Mouse (Mus musculus): ENCODE measurements around the gene Abtb2. TPM values are rescaled to one million over a fixed set of nuclear protein-coding genes. Genes with fewer than 3 reads are reported as not detected.

Gene Abtb2
- polyA plus RNA-seq, 1 experiment from 2014 or later: 3.8 TPM

GRCm38 (mm10) chr2:103705826-103706225 is 139.7 kb downstream of the Abtb2 start:
- H3K36me3 ChIP-seq (ENCODE audit: control insufficient read depth, insufficient read depth, low read length): 0 out of 2 replicates have a peak, but pooled peaks cover 11% of the 10 kb centered on the region
- peaks cover 7% of the 10 kb centered on the region; the same call in 1 of the 2 replicates for H3K4me1 ChIP-seq (ENCODE audit: control insufficient read depth, insufficient read depth, low read length)
- H3K9me3 ChIP-seq (replicated peaks; ENCODE audit: control insufficient read depth, low read length): no peaks in the 10 kb centered on the region
- H3K27me3 ChIP-seq (replicated peaks; ENCODE audit: control insufficient read depth, insufficient read depth, low read length): no peaks in the 10 kb centered on the region
- WGBS: 77% methylated on average over 4 of the region's 4 CpGs
- H3K4me2 ChIP-seq (ENCODE audit: low read length): no peak overlapping the region
- H3K4me3 ChIP-seq (ENCODE audit: low read depth, low read length): no peak overlapping the region
- no peak overlapping the region for H3K27ac ChIP-seq (ENCODE audit: low read depth, low read length)
- no peak for DNase-seq (ENCODE audit: low spot score)
- no peak for ATAC-seq
- no peak overlapping the region for H3K9ac ChIP-seq (ENCODE audit: low read length)

GRCm38 (mm10) chr2:103706226-103706625 is 140.1 kb downstream of the Abtb2 start:
- H3K9ac ChIP-seq (ENCODE audit: low read length): no peak overlapping the region
- ATAC-seq (peak; percentile 70), DNase-seq (ENCODE audit: low spot score) (peak; percentile 63)
- no peak overlapping the region for H3K27ac ChIP-seq (ENCODE audit: low read depth, low read length)
- H3K27me3 ChIP-seq (replicated peaks; ENCODE audit: control insufficient read depth, insufficient read depth, low read length): no peaks in the 10 kb centered on the region
- no peaks in the 10 kb centered on the region for H3K9me3 ChIP-seq (replicated peaks; ENCODE audit: control insufficient read depth, low read length)
- H3K36me3 ChIP-seq (ENCODE audit: control insufficient read depth, insufficient read depth, low read length): 0 out of 2 replicates have a peak, but pooled peaks cover 14% of the 10 kb centered on the region
- peaks cover 7% of the 10 kb centered on the region; the same call in 1 of the 2 replicates for H3K4me1 ChIP-seq (ENCODE audit: control insufficient read depth, insufficient read depth, low read length)
- no peak overlapping the region for H3K4me2 ChIP-seq (ENCODE audit: low read length)
- WGBS: 28% methylated on average over 11 of the region's 11 CpGs
- H3K4me3 ChIP-seq (ENCODE audit: low read depth, low read length): no peak overlapping the region

GRCm38 (mm10) chr2:103707056-103707776 is 141.1 kb downstream of the Abtb2 start:
- ATAC-seq (no peak), DNase-seq (ENCODE audit: low spot score) (no peak)
- H3K9ac ChIP-seq (ENCODE audit: low read length): no peak overlapping the region
- no peaks in the 10 kb centered on the region for H3K9me3 ChIP-seq (replicated peaks; ENCODE audit: control insufficient read depth, low read length)
- H3K4me2 ChIP-seq (ENCODE audit: low read length): no peak overlapping the region
- no peak overlapping the region for H3K4me3 ChIP-seq (ENCODE audit: low read depth, low read length)
- no peak overlapping the region for H3K27ac ChIP-seq (ENCODE audit: low read depth, low read length)
- WGBS: 91% methylated on average over 6 of the region's 6 CpGs
- peaks cover 7% of the 10 kb centered on the region; the same call in 1 of the 2 replicates for H3K4me1 ChIP-seq (ENCODE audit: control insufficient read depth, insufficient read depth, low read length)
- H3K36me3 ChIP-seq (ENCODE audit: control insufficient read depth, insufficient read depth, low read length): 0 out of 2 replicates have a peak, but pooled peaks cover 17% of the 10 kb centered on the region
- no peaks in the 10 kb centered on the region for H3K27me3 ChIP-seq (replicated peaks; ENCODE audit: control insufficient read depth, insufficient read depth, low read length)

- DNase-seq (ENCODE audit: low spot score) (no peak), ATAC-seq (no peak)
- Histone ChIP-seq H3K27ac (ENCODE audit: low read depth, low read length) (no peak overlapping the region), H3K36me3 (ENCODE audit: control insufficient read depth, insufficient read depth, low read length) (0 out of 2 replicates have a peak, but pooled peaks cover 21% of the 10 kb centered on the region), H3K4me1 (ENCODE audit: control insufficient read depth, insufficient read depth, low read length) (peaks cover 6% of the 10 kb centered on the region; the same call in 1 of the 2 replicates), H3K9me3 (replicated peaks; ENCODE audit: control insufficient read depth, low read length) (no peaks in the 10 kb centered on the region), H3K27me3 (replicated peaks; ENCODE audit: control insufficient read depth, insufficient read depth, low read length) (no peaks in the 10 kb centered on the region), H3K4me2 (ENCODE audit: low read length) (no peak overlapping the region), H3K9ac (ENCODE audit: low read length) (no peak overlapping the region), H3K4me3 (ENCODE audit: low read depth, low read length) (no peak overlapping the region)
- WGBS: 96% methylated on average over 7 of the region's 7 CpGs
Measured at GRCm38 (mm10) chr2:103710849-103711248, 144.7 kb downstream of the Abtb2 start.

GRCm38 (mm10) chr2:103713831-103714230 is 147.7 kb downstream of the Abtb2 start:
- Histone ChIP-seq H3K27ac (ENCODE audit: low read depth, low read length) (no peak overlapping the region), H3K27me3 (replicated peaks; ENCODE audit: control insufficient read depth, insufficient read depth, low read length) (no peaks in the 10 kb centered on the region), H3K9me3 (replicated peaks; ENCODE audit: control insufficient read depth, low read length) (no peaks in the 10 kb centered on the region), H3K4me2 (ENCODE audit: low read length) (no peak overlapping the region), H3K9ac (ENCODE audit: low read length) (no peak overlapping the region), H3K4me3 (ENCODE audit: low read depth, low read length) (no peak overlapping the region), H3K4me1 (ENCODE audit: control insufficient read depth, insufficient read depth, low read length) (no peaks in the 10 kb centered on the region), H3K36me3 (ENCODE audit: control insufficient read depth, insufficient read depth, low read length) (peaks cover 42% of the 10 kb centered on the region; the same call in 1 of the 2 replicates)
- no peak for ATAC-seq
- DNase-seq (ENCODE audit: low spot score): no peak
- 90% methylated on average over 7 of the region's 7 CpGs for WGBS

GRCm38 (mm10) chr2:103714412-103714811 is 148.3 kb downstream of the Abtb2 start:
- no peak overlapping the region for H3K27ac ChIP-seq (ENCODE audit: low read depth, low read length)
- 75% methylated on average over 4 of the region's 4 CpGs for WGBS
- no peak overlapping the region for H3K4me3 ChIP-seq (ENCODE audit: low read depth, low read length)
- H3K27me3 ChIP-seq (replicated peaks; ENCODE audit: control insufficient read depth, insufficient read depth, low read length): no peaks in the 10 kb centered on the region
- no peak overlapping the region for H3K4me2 ChIP-seq (ENCODE audit: low read length)
- peaks cover 39% of the 10 kb centered on the region; the same call in 1 of the 2 replicates for H3K36me3 ChIP-seq (ENCODE audit: control insufficient read depth, insufficient read depth, low read length)
- ATAC-seq (no peak), DNase-seq (ENCODE audit: low spot score) (no peak)
- H3K9me3 ChIP-seq (replicated peaks; ENCODE audit: control insufficient read depth, low read length): no peaks in the 10 kb centered on the region
- H3K4me1 ChIP-seq (ENCODE audit: control insufficient read depth, insufficient read depth, low read length): no peaks in the 10 kb centered on the region
- H3K9ac ChIP-seq (ENCODE audit: low read length): no peak overlapping the region

GRCm38 (mm10) chr2:103718594-103719291 is 152.6 kb downstream of the Abtb2 start:
- DNase-seq (ENCODE audit: low spot score) (peak; percentile 81), ATAC-seq (peak; percentile 76)
- WGBS: 59% methylated on average over 8 of the region's 8 CpGs
- Histone ChIP-seq H3K9me3 (replicated peaks; ENCODE audit: control insufficient read depth, low read length) (no peaks in the 10 kb centered on the region), H3K9ac (ENCODE audit: low read length) (no peak overlapping the region), H3K4me2 (ENCODE audit: low read length) (no peak overlapping the region), H3K4me3 (ENCODE audit: low read depth, low read length) (no peak overlapping the region), H3K36me3 (ENCODE audit: control insufficient read depth, insufficient read depth, low read length) (peaks cover 56% of the 10 kb centered on the region), H3K4me1 (ENCODE audit: control insufficient read depth, insufficient read depth, low read length) (no peaks in the 10 kb centered on the region), H3K27ac (ENCODE audit: low read depth, low read length) (no peak overlapping the region), H3K27me3 (replicated peaks; ENCODE audit: control insufficient read depth, insufficient read depth, low read length) (no peaks in the 10 kb centered on the region)

GRCm38 (mm10) chr2:103719292-103719646 is 153.2 kb downstream of the Abtb2 start:
- 99% methylated on average over 7 of the region's 7 CpGs for WGBS
- H3K9ac ChIP-seq (ENCODE audit: low read length): no peak overlapping the region
- H3K4me2 ChIP-seq (ENCODE audit: low read length): no peak overlapping the region
- no peak overlapping the region for H3K27ac ChIP-seq (ENCODE audit: low read depth, low read length)
- peaks cover 62% of the 10 kb centered on the region for H3K36me3 ChIP-seq (ENCODE audit: control insufficient read depth, insufficient read depth, low read length)
- no peak overlapping the region for H3K4me3 ChIP-seq (ENCODE audit: low read depth, low read length)
- ATAC-seq (peak; percentile 40; the same call in 1 of the 2 replicates), DNase-seq (ENCODE audit: low spot score) (no peak)
- H3K9me3 ChIP-seq (replicated peaks; ENCODE audit: control insufficient read depth, low read length): no peaks in the 10 kb centered on the region
- no peaks in the 10 kb centered on the region for H3K27me3 ChIP-seq (replicated peaks; ENCODE audit: control insufficient read depth, insufficient read depth, low read length)
- H3K4me1 ChIP-seq (ENCODE audit: control insufficient read depth, insufficient read depth, low read length): no peaks in the 10 kb centered on the region

GRCm38 (mm10) chr2:103724521-103724920 is 158.4 kb downstream of the Abtb2 start:
- no peaks in the 10 kb centered on the region for H3K4me1 ChIP-seq (ENCODE audit: control insufficient read depth, insufficient read depth, low read length)
- DNase-seq (ENCODE audit: low spot score): no peak
- no peak overlapping the region for H3K4me2 ChIP-seq (ENCODE audit: low read length)
- no peak for ATAC-seq
- H3K27me3 ChIP-seq (replicated peaks; ENCODE audit: control insufficient read depth, insufficient read depth, low read length): no peaks in the 10 kb centered on the region
- 91% methylated on average over 2 of the region's 2 CpGs for WGBS
- H3K36me3 ChIP-seq (ENCODE audit: control insufficient read depth, insufficient read depth, low read length): peaks cover 84% of the 10 kb centered on the region
- H3K27ac ChIP-seq (ENCODE audit: low read depth, low read length): no peak overlapping the region
- H3K9ac ChIP-seq (ENCODE audit: low read length): no peak overlapping the region
- H3K9me3 ChIP-seq (replicated peaks; ENCODE audit: control insufficient read depth, low read length): no peaks in the 10 kb centered on the region
- H3K4me3 ChIP-seq (ENCODE audit: low read depth, low read length): no peak overlapping the region
